In the genomic region with DNA sequence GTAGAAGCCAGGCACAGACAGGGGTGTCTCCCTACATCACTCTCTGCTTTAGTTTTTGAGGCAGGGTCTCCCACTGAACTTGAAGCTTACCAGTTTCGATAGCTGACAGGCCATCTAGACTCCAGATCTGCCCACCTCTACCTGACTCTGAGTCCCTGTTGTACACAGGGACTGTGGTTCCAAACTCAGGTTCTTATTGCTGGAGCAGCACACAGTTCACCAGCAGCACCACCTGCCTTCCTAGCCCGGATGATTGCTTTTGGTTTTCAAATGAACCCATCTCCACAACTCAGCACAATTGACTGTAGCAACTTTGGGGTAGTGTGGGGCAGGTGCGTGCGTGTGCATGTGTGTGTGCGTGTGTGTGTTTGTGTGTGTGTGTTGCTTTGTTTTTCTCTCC, we compare ENCODE assay signal across 15 mouse cellular contexts.
DNase-seq lines count a peak whose midpoint lies in the region; ATAC-seq and TF ChIP-seq lines count a peak whose summit lies in the region.
"Had no signal": no experiment of that assay in that cellular context is flagged by ENCODE, and none has a peak within 500 bp of the region (broad histone marks: within the 10 kb centered on the region; RNA-seq: fewer than 3 reads in every experiment).

No protein-coding gene starts in this region.

- no peak for TF ChIP-seq CTCF in hindbrain, postnatal 0 days (IDR thresholded peaks at IDR 0.05; ENCODE audit: low read depth)
- no peak for TF ChIP-seq CTCF in liver, postnatal 0 days (IDR thresholded peaks at IDR 0.05; ENCODE audit: low read depth)

- H3K4me2 ChIP-seq in forebrain, embryonic 11.5 days (ENCODE audit: low read depth, low read length, severe bottlenecking), result no peak overlapping the region
- no peak overlapping the region for H3K4me2 ChIP-seq in embryonic facial prominence, embryonic 15.5 days (replicated peaks)
- no peak overlapping the region for H3K4me2 ChIP-seq in hindbrain, postnatal 0 days (ENCODE audit: low read depth, low read length)
- no peak overlapping the region for H3K4me2 ChIP-seq in liver, postnatal 0 days (ENCODE audit: low read depth, low read length)
- H3K4me2 ChIP-seq: heart, embryonic 12.5 days; lung, embryonic 15.5 days had no signal

- no peak overlapping the region for H3K4me3 ChIP-seq in forebrain, embryonic 11.5 days (ENCODE audit: low read depth, low read length)
- no peak overlapping the region for H3K4me3 ChIP-seq in forebrain, embryonic 10.5 days
- no peak overlapping the region for H3K4me3 ChIP-seq in embryonic facial prominence, embryonic 15.5 days (replicated peaks)
- no peak overlapping the region for H3K4me3 ChIP-seq in hindbrain, postnatal 0 days (ENCODE audit: low read length)
- H3K4me3 ChIP-seq in liver, postnatal 0 days (ENCODE audit: low read depth, low read length), result no peak overlapping the region
- H3K4me3 ChIP-seq: heart, embryonic 12.5 days; lung, embryonic 15.5 days had no signal

- no peak for DNase-seq in forebrain, embryonic 11.5 days (ENCODE audit: low spot score)
- no peak for DNase-seq in forebrain, embryonic 10.5 days (ENCODE audit: extremely low spot score, low spot score)
- DNase-seq in brain, adult 2 months (ENCODE audit: low read depth, low spot score), result peak; percentile 31
- no peak for DNase-seq in hindbrain, postnatal 0 days (ENCODE audit: low spot score)
- no peak for DNase-seq in layer of hippocampus, adult 11-12 months (ENCODE audit: low spot score)
- no peak for DNase-seq in liver, postnatal 0 days
- DNase-seq: gastrocnemius, postnatal 25 days; heart, postnatal 4 days; kidney, adult 8-10 months; liver; right cerebral cortex, adult 18-20 months had no signal

- no peak overlapping the region for H3K27ac ChIP-seq in forebrain, embryonic 11.5 days (ENCODE audit: low read depth, low read length)
- no peak overlapping the region for H3K27ac ChIP-seq in forebrain, embryonic 10.5 days
- peak overlapping the region; percentile 68 for H3K27ac ChIP-seq in embryonic facial prominence, embryonic 15.5 days (replicated peaks)
- peak overlapping the region; percentile 65 for H3K27ac ChIP-seq in hindbrain, postnatal 0 days
- H3K27ac ChIP-seq in liver, postnatal 0 days (ENCODE audit: low read depth), result no peak overlapping the region
- H3K27ac ChIP-seq: lung, embryonic 15.5 days had no signal

- H3K4me1 ChIP-seq in forebrain, embryonic 11.5 days (replicated peaks; ENCODE audit: control insufficient read depth, insufficient read depth, low read length), result peaks cover 4% of the 10 kb centered on the region; the same call in 1 of the 2 replicates
- peaks cover 23% of the 10 kb centered on the region for H3K4me1 ChIP-seq in forebrain, embryonic 10.5 days
- H3K4me1 ChIP-seq in embryonic facial prominence, embryonic 15.5 days, result peaks cover 33% of the 10 kb centered on the region
- peaks cover 18% of the 10 kb centered on the region; the same call in 1 of the 2 replicates for H3K4me1 ChIP-seq in hindbrain, postnatal 0 days (ENCODE audit: insufficient read depth, low read length)
- H3K4me1 ChIP-seq in liver, postnatal 0 days (ENCODE audit: insufficient read depth), result peaks cover 3% of the 10 kb centered on the region; the same call in 1 of the 2 replicates
- H3K4me1 ChIP-seq: heart, embryonic 12.5 days had no signal

- H3K9ac ChIP-seq in forebrain, embryonic 11.5 days (ENCODE audit: low read length), result no peak overlapping the region
- H3K9ac ChIP-seq in embryonic facial prominence, embryonic 15.5 days, result no peak overlapping the region
- no peak overlapping the region for H3K9ac ChIP-seq in hindbrain, postnatal 0 days (replicated peaks; ENCODE audit: low read length)
- no peak overlapping the region for H3K9ac ChIP-seq in liver, postnatal 0 days (replicated peaks)
- H3K9ac ChIP-seq: heart, embryonic 12.5 days; lung, embryonic 15.5 days had no signal

- whole genome bisulfite sequencing in forebrain, embryonic 11.5 days, result 71% methylated on average over 5 of the region's 5 CpGs
- WGBS in forebrain, embryonic 10.5 days, result 78% methylated on average over 5 of the region's 5 CpGs
- 81% methylated on average over 5 of the region's 5 CpGs for WGBS in embryonic facial prominence, embryonic 15.5 days
- 64% methylated on average over 5 of the region's 5 CpGs for WGBS in hindbrain, postnatal 0 days
- WGBS in liver, postnatal 0 days (ENCODE audit: insufficient replicate concordance), result 87% methylated on average over 5 of the region's 5 CpGs

- no peak for TF ChIP-seq EP300 in liver, postnatal 0 days (IDR thresholded peaks at IDR 0.05; ENCODE audit: low read depth)

- H3K9me3 ChIP-seq in forebrain, embryonic 11.5 days (ENCODE audit: control insufficient read depth, low read length), result no peaks in the 10 kb centered on the region
- no peaks in the 10 kb centered on the region for H3K9me3 ChIP-seq in forebrain, embryonic 10.5 days
- no peaks in the 10 kb centered on the region for H3K9me3 ChIP-seq in embryonic facial prominence, embryonic 15.5 days (replicated peaks)
- H3K9me3 ChIP-seq in hindbrain, postnatal 0 days (ENCODE audit: low read length), result no peaks in the 10 kb centered on the region
- H3K9me3 ChIP-seq in liver, postnatal 0 days (ENCODE audit: low read length), result no peaks in the 10 kb centered on the region
- H3K9me3 ChIP-seq: G1E; heart, embryonic 12.5 days; lung, embryonic 15.5 days had no signal

- H3K36me3 ChIP-seq in forebrain, embryonic 11.5 days (ENCODE audit: control insufficient read depth, insufficient read depth, low read length), result no peaks in the 10 kb centered on the region
- no peaks in the 10 kb centered on the region for H3K36me3 ChIP-seq in forebrain, embryonic 10.5 days (replicated peaks)
- H3K36me3 ChIP-seq in embryonic facial prominence, embryonic 15.5 days, result no peaks in the 10 kb centered on the region
- H3K36me3 ChIP-seq in hindbrain, postnatal 0 days (ENCODE audit: insufficient read depth, low read length), result no peaks in the 10 kb centered on the region
- no peaks in the 10 kb centered on the region for H3K36me3 ChIP-seq in liver, postnatal 0 days (replicated peaks; ENCODE audit: insufficient read depth, low read length)
- H3K36me3 ChIP-seq: G1E; heart, embryonic 12.5 days; lung, embryonic 15.5 days had no signal

- H3K27me3 ChIP-seq in forebrain, embryonic 11.5 days (ENCODE audit: control insufficient read depth, insufficient read depth, low read length), result no peaks in the 10 kb centered on the region
- H3K27me3 ChIP-seq in forebrain, embryonic 10.5 days (ENCODE audit: poor library complexity, severe bottlenecking), result no peaks in the 10 kb centered on the region
- H3K27me3 ChIP-seq in embryonic facial prominence, embryonic 15.5 days, result no peaks in the 10 kb centered on the region
- H3K27me3 ChIP-seq in hindbrain, postnatal 0 days (ENCODE audit: insufficient read depth, low read length), result no peaks in the 10 kb centered on the region
- no peaks in the 10 kb centered on the region for H3K27me3 ChIP-seq in liver, postnatal 0 days (ENCODE audit: insufficient read depth, low read length)
- H3K27me3 ChIP-seq: heart, embryonic 12.5 days; lung, embryonic 15.5 days had no signal

- ATAC-seq in forebrain, embryonic 11.5 days (replicated peaks; ENCODE audit: low FRiP score), result peak; percentile 33; the same call in 1 of the 2 replicates
- ATAC-seq in embryonic facial prominence, embryonic 15.5 days (ENCODE audit: insufficient number of reproducible peaks, low FRiP score, low TSS enrichment, low read depth), result no peak
- no peak for ATAC-seq in hindbrain, postnatal 0 days
- ATAC-seq in liver, postnatal 0 days, result no peak

Comparison
In these comparisons a context has a peak if more than half of its experiments do, and no peak if none do; other contexts are left out.
1. H3K27ac ChIP-seq: peak in embryonic facial prominence, embryonic 15.5 days (single experiment) and hindbrain, postnatal 0 days (single experiment); none in forebrain, embryonic 11.5 days (single experiment), forebrain, embryonic 10.5 days (single experiment) and liver, postnatal 0 days (single experiment).